Mouse (Mus musculus) forebrain, embryonic 16.5 days (tissue): Measurements from ENCODE around the gene A530084C06Rik. TPM values are rescaled to one million over a fixed set of nuclear protein-coding genes. Genes with fewer than 3 reads are reported as not detected.

Experiments used
- ATAC-seq: fragments of 200-750 bp; cut with Nextera tagmentation; 2 replicates; pipeline ENCODE4 v1.8.0; 2017; ENCODE audit warnings: mild to moderate bottlenecking, moderate library complexity
- H3K27ac ChIP-seq: fragments of 300-500 bp; sonication (generic); 2 replicates; pipeline ENCODE4 v1.5.1; 2014; ENCODE audit warnings: low read length, control low read depth
- H3K27me3 ChIP-seq: fragments of 300-500 bp; sonication (generic); replicated peaks from 2 replicates; pipeline ENCODE4 v1.6.1; 2014; ENCODE audit warnings: low read length; ENCODE audit not compliant: control insufficient read depth, insufficient read depth
- H3K36me3 ChIP-seq: fragments of 300-500 bp; sonication (generic); 2 replicates; pipeline ENCODE4 v1.6.1; 2014; ENCODE audit not compliant: control insufficient read depth, insufficient read depth
- H3K4me1 ChIP-seq: fragments of 300-500 bp; sonication (generic); replicated peaks from 2 replicates; pipeline ENCODE4 v1.6.1; 2014; ENCODE audit warnings: low read length; ENCODE audit not compliant: control insufficient read depth, insufficient read depth
- H3K4me2 ChIP-seq: fragments of 300-500 bp; sonication (generic); 2 replicates; pipeline ENCODE4 v1.6.1; 2014; ENCODE audit warnings: mild to moderate bottlenecking, low read length, control low read depth
- H3K4me3 ChIP-seq: fragments of 300-500 bp; sonication (generic); replicated peaks from 2 replicates; pipeline ENCODE4 v1.5.1; 2014; ENCODE audit warnings: mild to moderate bottlenecking, low read length, control low read depth
- H3K9ac ChIP-seq: fragments of 300-500 bp; sonication (generic); replicated peaks from 2 replicates; pipeline ENCODE4 v1.6.1; 2014; ENCODE audit warnings: low read depth, low read length, control low read depth
- H3K9me3 ChIP-seq: fragments of 300-500 bp; sonication (generic); 2 replicates; pipeline ENCODE4 v1.6.1; 2016; ENCODE audit warnings: low read length; ENCODE audit not compliant: control insufficient read depth
- WGBS: fragments of 180-500 bp; shearing (Covaris S2); extraction: QIAGEN DNeasy Blood & Tissue Kit; methylation state at CpG from one replicate; pipeline ENCODE4 v1.1.7; 2014; 5-methylcytosine and 5-hydroxymethylcytosine counted together
- polyA plus RNA-seq: library from polyadenylated mRNA; unstranded; fragments of >200 nt; fragmentation: Nextera tagmentation; extraction: Ambion mirVana; gene quantifications from 2 replicates; pipeline ENCODE4 v1.2.1, GENCODE M21; 2015

The A530084C06Rik gene
- polyA plus RNA-seq, 1 experiment from 2014 or later: not detected

GRCm38 (mm10) chr13:31547610-31548009 is 11.5 kb downstream of the A530084C06Rik start:
- Histone ChIP-seq H3K4me1 (no peaks in the 10 kb centered on the region), H3K9ac (no peak overlapping the region), H3K27ac (no peak overlapping the region), H3K9me3 (no peaks in the 10 kb centered on the region), H3K4me2 (no peak overlapping the region), H3K36me3 (no peaks in the 10 kb centered on the region), H3K4me3 (no peak overlapping the region), H3K27me3 (no peaks in the 10 kb centered on the region)
- no peak for ATAC-seq
- WGBS: 94% methylated on average over 9 of the region's 9 CpGs

- Histone ChIP-seq H3K4me2 (no peak overlapping the region), H3K4me1 (no peaks in the 10 kb centered on the region), H3K36me3 (no peaks in the 10 kb centered on the region), H3K9ac (no peak overlapping the region), H3K4me3 (no peak overlapping the region), H3K9me3 (no peaks in the 10 kb centered on the region), H3K27me3 (no peaks in the 10 kb centered on the region), H3K27ac (no peak overlapping the region)
- 88% methylated on average over 3 of the region's 3 CpGs for WGBS
- ATAC-seq: no peak
These were observed 11.9 kb downstream of the A530084C06Rik start for GRCm38 (mm10) chr13:31547204-31547603.

DNA sequence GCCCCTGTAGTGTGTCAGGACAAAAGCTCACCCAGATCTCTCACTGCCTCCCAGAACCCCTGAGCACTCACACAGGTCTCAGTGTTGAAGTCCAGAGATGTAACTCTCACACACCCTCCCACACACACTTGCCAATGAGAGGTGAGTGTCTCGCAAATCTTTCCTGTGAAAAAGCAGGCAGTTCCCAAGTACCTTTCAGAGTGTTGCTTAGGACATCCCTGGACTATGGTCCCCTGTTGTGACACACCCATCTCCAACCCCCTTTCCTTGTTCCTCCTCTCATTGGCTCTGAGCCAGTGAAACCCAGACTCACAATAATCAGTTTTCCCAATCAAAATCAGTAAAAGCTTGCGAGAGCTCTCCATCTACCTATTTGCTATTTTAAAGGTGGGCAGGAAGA is 12.3 kb downstream of the A530084C06Rik start:
- no peak overlapping the region for H3K4me3 ChIP-seq
- H3K27ac ChIP-seq: no peak overlapping the region
- H3K9ac ChIP-seq: no peak overlapping the region
- no peak for ATAC-seq
- H3K9me3 ChIP-seq: no peaks in the 10 kb centered on the region
- no peaks in the 10 kb centered on the region for H3K27me3 ChIP-seq
- H3K4me2 ChIP-seq: no peak overlapping the region
- no peaks in the 10 kb centered on the region for H3K36me3 ChIP-seq
- no peaks in the 10 kb centered on the region for H3K4me1 ChIP-seq
- 89% methylated on average over 2 of the region's 2 CpGs for WGBS

DNA sequence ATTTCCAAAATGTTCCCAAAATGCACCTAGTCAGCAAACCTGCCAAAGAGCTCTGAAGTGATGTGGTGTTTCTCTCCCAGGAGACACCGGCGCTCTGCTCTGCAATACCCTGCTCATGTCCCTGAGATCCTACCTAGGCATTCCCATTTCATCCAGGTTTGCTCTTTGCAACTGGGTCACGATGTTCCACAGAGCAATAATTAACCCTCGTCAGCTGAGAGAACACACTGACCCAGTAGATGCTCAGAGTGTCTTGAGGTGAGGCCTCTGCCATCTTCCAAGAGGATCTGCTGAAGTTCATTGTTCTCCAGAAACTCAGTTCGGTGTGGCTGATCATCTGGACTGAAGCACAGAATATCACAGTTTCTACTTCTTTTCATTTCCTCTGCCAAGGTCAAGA is 16.1 kb downstream of the A530084C06Rik start:
- Histone ChIP-seq H3K9ac (no peak overlapping the region), H3K4me2 (no peak overlapping the region), H3K9me3 (no peaks in the 10 kb centered on the region), H3K4me3 (no peak overlapping the region), H3K27me3 (no peaks in the 10 kb centered on the region), H3K4me1 (no peaks in the 10 kb centered on the region), H3K27ac (no peak overlapping the region), H3K36me3 (no peaks in the 10 kb centered on the region)
- no peak for ATAC-seq
- WGBS: 94% methylated on average over 5 of the region's 5 CpGs

- Histone ChIP-seq H3K9me3 (no peaks in the 10 kb centered on the region), H3K9ac (no peak overlapping the region), H3K4me1 (no peaks in the 10 kb centered on the region), H3K27me3 (no peaks in the 10 kb centered on the region), H3K4me3 (no peak overlapping the region), H3K36me3 (no peaks in the 10 kb centered on the region), H3K4me2 (no peak overlapping the region), H3K27ac (no peak overlapping the region)
- no peak for ATAC-seq
- 92% methylated on average over 4 of the region's 4 CpGs for WGBS
These were observed 24.4 kb downstream of the A530084C06Rik start for GRCm38 (mm10) chr13:31534726-31535125.

GRCm38 (mm10) chr13:31531651-31532061 is 27.5 kb downstream of the A530084C06Rik start:
- no peak overlapping the region for H3K4me3 ChIP-seq
- no peaks in the 10 kb centered on the region for H3K9me3 ChIP-seq
- no peaks in the 10 kb centered on the region for H3K4me1 ChIP-seq
- WGBS: 41% methylated on average over 8 of the region's 8 CpGs
- H3K27ac ChIP-seq: no peak overlapping the region
- no peak overlapping the region for H3K4me2 ChIP-seq
- no peaks in the 10 kb centered on the region for H3K27me3 ChIP-seq
- ATAC-seq: no peak
- no peak overlapping the region for H3K9ac ChIP-seq
- H3K36me3 ChIP-seq: no peaks in the 10 kb centered on the region

DNA sequence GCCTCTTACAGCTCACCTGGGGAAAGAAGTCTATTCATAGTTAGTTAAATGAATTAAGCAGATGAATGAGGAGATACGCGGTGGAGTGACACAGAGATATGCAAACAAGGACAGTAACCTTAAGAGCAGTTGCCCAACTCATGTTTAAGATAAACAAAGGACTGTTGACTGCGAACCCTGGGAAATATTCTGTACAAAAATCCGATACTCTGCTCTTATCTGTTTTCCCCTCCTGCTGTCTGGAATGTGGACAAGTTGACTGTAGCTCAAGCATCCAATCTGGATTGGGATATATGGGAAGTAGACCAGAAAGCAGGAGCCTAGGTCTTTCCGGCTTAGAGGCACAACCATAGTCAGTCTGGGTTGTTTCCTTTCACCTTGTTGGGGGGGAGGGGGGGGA is 27.9 kb downstream of the A530084C06Rik start:
- Histone ChIP-seq H3K4me2 (no peak overlapping the region), H3K27me3 (no peaks in the 10 kb centered on the region), H3K9me3 (no peaks in the 10 kb centered on the region), H3K27ac (no peak overlapping the region), H3K9ac (no peak overlapping the region), H3K4me3 (no peak overlapping the region), H3K4me1 (no peaks in the 10 kb centered on the region), H3K36me3 (no peaks in the 10 kb centered on the region)
- 85% methylated on average over 5 of the region's 5 CpGs for WGBS
- ATAC-seq: no peak

DNA sequence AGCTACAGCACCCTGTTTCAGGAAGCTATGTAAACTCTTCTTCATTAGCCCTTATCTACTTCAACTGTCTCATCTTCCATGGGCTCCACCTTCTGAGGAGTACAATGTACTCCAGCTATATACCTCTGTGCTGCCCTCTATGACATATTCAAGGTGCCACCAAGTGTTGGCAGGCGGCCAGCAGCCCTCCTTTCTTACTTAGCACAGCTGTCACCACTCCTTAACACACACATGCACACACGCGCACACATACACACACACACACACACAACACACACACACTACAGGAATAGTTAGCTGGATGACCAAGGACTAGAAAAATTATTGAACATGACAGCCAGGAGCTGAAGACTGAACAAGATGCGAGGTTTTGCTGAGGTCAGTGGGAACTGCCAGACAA is 34.2 kb downstream of the A530084C06Rik start:
- no peaks in the 10 kb centered on the region for H3K4me1 ChIP-seq
- 80% methylated on average over 4 of the region's 4 CpGs for WGBS
- H3K9ac ChIP-seq: no peak overlapping the region
- no peak overlapping the region for H3K4me3 ChIP-seq
- ATAC-seq: no peak
- no peaks in the 10 kb centered on the region for H3K27me3 ChIP-seq
- H3K27ac ChIP-seq: no peak overlapping the region
- no peak overlapping the region for H3K4me2 ChIP-seq
- H3K36me3 ChIP-seq: no peaks in the 10 kb centered on the region
- H3K9me3 ChIP-seq: no peaks in the 10 kb centered on the region

DNA sequence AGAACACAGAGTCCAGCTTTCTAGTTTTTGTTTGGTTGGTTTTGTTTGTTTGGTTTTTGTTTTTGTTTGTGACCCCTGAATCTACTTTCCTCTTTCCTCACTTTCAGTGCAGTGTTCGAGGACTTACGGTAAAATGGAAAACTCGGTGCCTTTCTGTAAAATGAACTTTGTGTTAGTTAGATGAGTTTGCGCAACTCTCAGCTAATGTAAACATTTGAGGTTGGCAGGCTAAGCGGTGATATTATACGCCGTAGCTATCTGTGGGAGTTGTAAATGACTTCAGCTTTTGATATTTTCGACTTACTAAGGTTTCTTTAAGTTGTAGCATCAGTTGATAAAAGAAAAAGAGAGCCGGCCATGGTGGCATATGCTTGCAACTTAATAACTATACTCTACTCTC is 40.2 kb downstream of the A530084C06Rik start:
- no peak overlapping the region for H3K27ac ChIP-seq
- H3K4me3 ChIP-seq: no peak overlapping the region
- 82% methylated on average over 9 of the region's 9 CpGs for WGBS
- H3K4me2 ChIP-seq: no peak overlapping the region
- no peaks in the 10 kb centered on the region for H3K27me3 ChIP-seq
- no peaks in the 10 kb centered on the region for H3K36me3 ChIP-seq
- H3K4me1 ChIP-seq: no peaks in the 10 kb centered on the region; the same call in 1 of the 2 replicates
- ATAC-seq: no peak
- H3K9me3 ChIP-seq: no peaks in the 10 kb centered on the region
- no peak overlapping the region for H3K9ac ChIP-seq

DNA sequence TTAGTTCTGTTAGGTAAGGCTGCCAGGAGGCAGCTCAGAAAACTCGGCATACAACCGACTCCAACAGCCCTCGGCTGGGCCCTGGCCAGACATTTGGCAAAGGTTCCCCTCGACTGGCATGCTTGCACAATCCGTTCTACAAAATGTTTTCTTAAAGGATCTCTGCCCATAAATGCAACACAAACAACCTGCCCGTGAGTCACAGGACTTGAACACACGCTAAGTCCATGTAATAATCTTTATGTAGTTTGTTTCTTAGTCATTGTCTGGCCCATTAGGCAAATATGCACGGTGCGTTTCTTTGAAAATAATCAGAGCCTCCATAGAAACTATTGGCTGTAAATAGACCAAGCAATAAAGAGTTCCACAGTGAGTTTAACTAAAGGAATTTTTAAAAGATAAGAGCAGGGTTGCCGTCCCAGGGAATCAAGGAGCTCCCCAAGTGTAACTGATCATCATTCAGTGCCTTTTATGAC is 40.7 kb downstream of the A530084C06Rik start:
- Histone ChIP-seq H3K4me3 (no peak overlapping the region), H3K36me3 (no peaks in the 10 kb centered on the region), H3K9ac (no peak overlapping the region), H3K9me3 (no peaks in the 10 kb centered on the region), H3K4me2 (no peak overlapping the region), H3K27ac (no peak overlapping the region), H3K4me1 (no peaks in the 10 kb centered on the region; the same call in 1 of the 2 replicates), H3K27me3 (no peaks in the 10 kb centered on the region)
- ATAC-seq: peak; percentile 52; the same call in 1 of the 2 replicates
- 48% methylated on average over 10 of the region's 10 CpGs for WGBS
